Mouse (Mus musculus): ENCODE measurements around the gene Tmem132e.

The Tmem132e gene

DNA sequence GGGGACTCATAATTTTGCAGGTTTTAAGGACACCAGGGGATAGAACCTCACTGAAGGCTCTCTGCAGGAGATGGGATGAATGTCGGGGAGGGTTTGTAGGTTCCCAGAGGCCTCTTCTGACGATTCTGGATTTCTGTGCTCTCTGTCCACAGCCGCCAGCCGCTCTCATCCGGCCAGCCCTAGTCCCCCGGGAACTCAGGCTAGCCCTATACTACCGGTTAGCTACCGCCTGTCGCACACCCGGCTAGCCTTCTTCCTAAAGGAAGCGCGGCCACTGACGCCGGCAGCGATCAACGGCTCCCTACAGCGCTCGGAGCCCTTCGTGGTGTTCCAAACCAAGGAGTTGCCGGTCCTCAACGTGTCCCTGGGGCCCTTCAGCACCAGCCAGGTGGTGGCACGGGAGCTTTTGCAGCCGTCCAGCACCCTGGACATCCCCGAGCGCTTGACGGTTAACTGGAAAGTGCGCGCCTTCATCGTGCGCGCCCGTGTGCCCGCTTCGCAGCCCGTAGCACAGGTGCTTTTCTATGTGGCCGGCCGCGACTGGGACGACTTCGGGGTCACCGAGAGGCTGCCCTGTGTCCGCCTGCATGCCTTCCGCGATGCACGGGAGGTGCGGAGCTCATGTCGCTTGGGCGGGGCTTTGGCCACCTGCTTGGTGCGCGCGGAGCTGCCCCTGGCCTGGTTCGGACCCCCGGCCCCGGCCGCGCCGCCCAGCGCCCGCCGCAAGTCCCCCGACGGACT lies 45.6 kb downstream of the Tmem132e start:
- no peak for DNase-seq (ENCODE audit: low read depth, low spot score)

DNA sequence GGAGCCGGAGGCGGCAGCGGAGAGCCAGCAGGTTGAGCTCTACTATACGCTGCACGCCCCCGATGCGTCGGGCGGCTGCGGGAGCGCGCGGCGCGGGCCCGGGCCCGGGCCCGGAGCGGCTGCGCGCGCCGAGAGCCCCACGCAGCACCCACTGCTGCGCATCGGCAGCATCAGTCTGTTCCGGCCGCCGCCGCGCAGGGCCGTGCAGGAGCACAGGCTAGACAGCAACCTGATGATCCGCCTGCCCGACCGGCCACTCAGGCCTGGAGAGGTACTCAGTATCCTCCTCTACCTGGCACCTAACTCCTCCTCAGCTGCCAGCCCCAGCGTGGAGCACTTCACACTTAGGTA lies 46.1 kb downstream of the Tmem132e start:
- no peak for DNase-seq (ENCODE audit: low read depth, low spot score)

DNA sequence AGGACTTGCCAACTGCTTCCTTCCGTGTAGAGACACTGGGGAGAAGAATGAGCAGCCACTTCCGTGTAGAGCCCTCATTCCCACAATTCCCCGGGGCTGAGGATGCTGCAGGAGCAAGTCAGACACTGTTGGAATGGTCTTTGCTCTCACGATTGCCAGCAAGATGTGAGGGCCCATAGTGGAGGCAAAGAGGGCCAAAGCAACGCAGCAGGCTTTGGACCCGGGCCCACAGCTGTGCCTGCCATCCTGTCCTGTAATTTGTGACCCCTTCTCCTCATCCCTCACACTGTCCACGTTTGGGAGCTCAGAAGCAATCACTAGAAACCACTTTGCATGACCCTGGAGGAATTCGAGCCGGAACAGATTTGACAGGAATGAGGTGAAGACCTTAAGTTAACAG lies 59.8 kb downstream of the Tmem132e start:
- no peak for DNase-seq (ENCODE audit: low read depth, low spot score)

DNA sequence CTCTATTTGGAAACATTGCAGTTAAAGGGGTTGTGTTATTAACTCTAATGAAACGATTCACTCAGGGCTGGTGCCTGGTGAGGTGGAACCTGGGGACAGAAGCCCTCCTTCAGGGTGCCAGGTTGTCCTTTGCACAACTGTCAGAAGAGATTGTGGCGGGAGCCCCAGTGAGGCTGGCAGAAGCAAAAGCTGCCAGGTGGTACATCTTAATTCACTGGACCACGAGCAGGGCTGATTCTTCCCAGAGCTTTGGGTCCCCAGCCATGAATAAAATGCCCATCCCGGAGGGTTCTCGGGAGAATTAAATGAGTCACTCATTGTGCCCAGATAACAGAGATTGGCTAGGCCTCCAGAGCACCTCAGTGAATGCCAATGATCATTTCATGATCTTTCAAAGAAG lies 63.8 kb downstream of the Tmem132e start:
- no peak for DNase-seq (ENCODE audit: low read depth, low spot score)

DNA sequence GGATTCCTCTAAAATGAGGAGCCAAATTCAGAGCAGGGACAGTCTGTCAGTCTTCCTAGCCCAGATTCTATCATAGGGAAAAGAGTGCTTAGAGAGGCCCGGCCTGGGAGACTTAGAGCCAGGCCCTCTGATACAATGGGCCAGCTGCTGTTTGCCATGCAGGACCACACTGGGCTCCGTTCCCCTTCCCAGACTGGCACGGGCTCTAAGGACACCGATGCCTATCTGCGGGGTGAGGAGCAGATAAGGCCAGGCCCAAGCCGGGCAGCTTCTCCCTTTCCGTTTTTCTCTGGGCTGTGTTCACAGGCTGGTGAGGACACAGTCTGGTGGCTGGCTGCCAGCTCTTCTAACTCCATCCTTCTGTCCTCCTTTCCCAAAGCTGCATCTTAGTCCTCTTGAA lies 64.5 kb downstream of the Tmem132e start:
- DNase-seq (ENCODE audit: low read depth, low spot score): no peak

DNA sequence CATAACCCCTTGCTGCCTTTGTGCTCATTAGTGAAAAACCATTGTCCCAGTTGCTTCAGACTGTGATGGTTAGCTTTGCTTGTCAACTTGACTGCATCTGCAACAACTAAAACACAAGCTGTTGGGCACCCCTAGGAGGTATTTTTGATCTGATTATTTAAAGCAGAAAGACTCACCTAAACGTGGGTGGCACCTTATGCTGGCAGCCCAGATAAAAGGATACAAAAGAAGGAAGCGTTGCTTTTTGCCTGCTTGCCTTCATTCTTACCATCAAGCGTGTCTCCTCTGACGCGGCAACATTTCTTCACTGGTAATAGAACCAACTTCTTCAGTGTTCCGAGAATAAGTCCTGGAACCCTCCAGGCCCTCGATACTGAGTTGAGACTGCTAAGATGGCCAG lies 72.6 kb downstream of the Tmem132e start:
- no peak for DNase-seq (ENCODE audit: low read depth, low spot score)

DNA sequence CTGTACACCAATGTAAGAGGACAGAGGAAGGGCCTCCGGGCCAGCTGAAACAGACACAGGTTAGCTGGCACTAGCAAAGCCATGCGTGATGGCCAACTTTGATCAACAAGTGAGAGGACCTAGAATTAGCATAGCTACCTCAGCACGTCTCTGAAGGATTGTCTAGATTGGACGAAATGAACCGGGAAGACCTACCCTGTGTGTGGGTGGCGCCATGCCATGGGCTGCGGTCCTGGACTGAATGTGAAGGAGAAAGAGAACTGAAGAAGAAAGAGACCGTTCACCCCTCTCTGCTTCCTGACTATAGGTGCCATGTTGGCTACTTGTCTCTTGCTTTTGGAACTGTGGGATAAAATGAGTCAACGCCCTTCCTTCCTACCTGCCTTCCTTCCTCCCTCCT lies 76.8 kb downstream of the Tmem132e start:
- no peak for DNase-seq (ENCODE audit: low read depth, low spot score)

DNA sequence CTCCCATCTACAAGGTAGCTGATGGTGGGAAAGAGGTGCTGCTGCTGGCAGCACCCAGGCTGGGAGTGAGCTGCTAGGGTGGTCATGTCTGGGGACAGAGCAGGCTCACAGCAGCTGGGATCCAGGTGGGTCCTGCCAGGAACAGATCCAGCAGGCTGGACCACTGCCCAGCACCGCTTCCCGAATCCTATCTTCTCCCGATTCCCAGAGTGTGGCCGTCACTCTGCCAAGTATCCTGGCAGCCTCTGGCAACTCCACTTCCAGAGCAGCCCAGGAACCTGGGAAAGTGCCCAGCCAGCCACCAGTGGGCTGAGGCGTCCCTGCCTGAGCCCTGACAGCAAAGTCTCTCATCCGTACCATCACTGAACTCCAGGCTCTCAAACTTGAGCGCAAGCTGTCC lies 78.5 kb downstream of the Tmem132e start:
- DNase-seq (ENCODE audit: low read depth, low spot score): no peak

DNA sequence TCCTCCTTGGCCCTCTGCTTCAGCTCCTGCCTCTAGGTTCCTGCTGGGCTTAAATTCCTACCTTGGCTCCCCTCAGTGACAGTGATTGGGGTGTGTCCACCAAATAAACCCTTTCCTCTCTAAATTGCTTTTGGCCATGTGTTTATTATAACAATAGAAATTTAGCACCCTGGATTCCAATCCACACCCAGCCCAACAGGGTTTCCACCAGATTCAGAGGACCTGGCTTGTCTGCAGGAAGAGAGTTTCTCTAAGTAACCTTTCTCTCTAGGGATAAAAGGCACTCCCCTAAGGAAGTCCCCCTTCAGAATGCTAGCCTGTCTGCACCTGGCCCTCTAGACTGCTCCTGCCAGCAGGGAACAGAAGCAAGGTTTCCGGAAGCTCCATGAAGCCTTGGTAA lies 82.4 kb downstream of the Tmem132e start:
- DNase-seq (ENCODE audit: low read depth, low spot score): no peak

DNA sequence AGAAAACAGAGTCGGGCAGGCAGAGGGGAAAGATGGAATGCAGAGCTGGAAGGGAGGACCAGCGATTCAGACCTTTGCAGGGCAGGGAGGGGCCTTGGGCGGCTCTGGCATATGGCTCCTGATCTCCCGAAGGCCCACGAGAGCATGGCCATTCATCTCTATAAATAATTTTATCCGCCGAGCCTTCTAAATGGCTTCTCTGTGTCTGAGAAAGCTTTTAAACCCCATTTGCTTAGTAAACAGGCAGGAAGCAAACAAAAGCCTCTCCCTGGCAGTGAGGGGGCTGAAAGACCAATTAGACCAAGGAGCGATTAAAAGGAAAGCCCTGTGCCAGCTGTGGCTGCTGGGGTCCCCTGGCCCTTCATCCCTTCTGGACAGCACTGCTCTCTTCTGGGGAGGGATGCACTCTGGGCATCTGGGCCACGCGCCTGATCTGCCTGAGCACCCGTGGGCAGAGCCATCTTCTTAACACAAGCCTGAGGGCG lies 84.5 kb downstream of the Tmem132e start:
- no peak for DNase-seq (ENCODE audit: low read depth, low spot score)

DNA sequence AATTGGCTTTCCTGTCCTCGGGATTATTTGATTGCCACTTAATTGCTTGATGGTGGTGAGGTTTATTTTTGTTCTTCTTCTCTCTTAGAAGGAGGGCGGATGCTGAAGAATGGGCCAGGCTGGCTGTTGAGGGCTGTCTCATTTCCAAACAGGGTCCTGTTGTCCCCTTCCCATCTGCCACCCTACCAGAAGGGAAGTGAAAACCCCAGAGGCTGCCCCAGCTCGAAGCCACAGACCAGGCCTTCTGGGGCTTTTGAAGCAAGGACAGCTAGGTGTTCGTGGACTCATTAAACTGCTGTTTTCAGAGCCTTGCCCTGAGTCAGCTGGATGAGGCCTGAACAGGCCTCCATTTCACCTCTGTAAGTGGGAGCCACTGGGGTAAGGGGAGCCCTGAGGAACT lies 87.4 kb downstream of the Tmem132e start:
- no peak for DNase-seq (ENCODE audit: low read depth, low spot score)

DNA sequence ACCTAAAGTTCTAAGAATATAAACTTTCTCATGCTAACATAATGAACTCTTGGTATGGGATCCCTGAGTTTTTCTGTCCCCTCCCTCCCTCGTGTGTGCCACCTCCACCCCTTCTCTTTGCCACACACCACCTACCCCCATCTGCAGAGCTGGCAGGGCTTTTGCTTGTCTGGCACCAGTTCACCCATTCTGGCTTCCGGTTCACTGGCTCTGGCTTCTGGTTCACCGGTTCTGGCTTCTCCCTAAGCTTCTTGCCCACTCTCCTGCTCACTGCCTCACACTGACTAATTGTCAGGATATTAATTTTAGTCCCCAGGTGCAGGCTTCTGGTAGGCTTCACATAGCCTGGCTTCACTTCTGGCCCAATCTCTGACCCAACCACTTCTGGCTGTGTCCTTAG lies 88.7 kb downstream of the Tmem132e start:
- no peak for DNase-seq (ENCODE audit: low read depth, low spot score)

DNA sequence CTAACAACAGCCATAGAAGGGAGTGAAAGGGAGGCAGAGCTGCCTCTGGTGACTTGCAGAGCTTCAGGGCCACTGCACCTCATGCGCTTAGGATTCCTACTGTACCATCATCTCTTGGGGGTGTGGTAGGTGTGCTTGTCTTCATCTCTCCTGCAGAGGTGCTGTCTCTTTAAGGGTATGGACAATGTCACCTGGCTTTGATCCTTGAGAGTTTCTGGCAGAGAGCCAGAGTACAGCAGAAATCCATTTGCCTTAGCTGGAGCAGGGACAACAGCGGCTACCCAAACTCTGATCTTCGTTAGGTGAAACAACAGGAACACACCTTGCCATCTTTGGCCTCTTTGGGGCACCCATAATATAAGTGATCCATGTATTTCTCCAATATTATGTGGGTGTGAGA lies 92.2 kb downstream of the Tmem132e start:
- DNase-seq (ENCODE audit: low read depth, low spot score): no peak

DNA sequence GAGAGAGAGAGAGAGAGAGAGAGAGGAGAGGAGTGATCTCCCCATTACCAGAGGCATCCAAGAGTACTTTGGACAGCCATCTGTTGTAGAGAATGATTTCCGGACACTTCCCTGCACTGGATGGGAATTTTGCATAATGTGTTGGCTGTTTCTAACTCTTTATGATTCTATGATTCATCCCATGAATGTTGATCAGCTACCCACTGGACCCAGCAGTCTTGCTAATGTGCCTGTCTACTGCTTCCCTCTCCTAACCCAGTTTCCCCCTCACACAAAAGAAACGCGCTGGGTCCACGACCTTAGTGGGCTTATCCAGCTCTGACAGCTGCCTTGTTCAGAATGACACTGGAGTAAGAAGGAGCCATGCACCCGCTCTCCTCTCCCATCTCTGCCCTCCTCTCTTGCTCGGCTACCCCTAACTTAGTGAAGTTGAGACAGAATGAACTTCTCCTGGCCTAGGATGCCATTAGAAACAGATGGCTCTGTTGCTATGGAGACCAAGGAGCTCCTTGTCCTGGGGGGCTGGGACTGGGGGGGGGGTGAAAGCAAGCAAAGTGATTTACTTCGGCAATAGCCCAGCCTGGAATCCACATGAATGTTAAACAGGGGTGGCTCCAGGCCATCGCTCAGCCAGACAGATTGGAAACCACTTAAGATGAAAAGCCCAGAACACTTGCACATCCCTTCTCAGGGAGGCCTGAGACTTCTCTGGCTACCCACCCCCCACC lies 98.8 kb downstream of the Tmem132e start:
- no peak for DNase-seq (ENCODE audit: low read depth, low spot score)

DNA sequence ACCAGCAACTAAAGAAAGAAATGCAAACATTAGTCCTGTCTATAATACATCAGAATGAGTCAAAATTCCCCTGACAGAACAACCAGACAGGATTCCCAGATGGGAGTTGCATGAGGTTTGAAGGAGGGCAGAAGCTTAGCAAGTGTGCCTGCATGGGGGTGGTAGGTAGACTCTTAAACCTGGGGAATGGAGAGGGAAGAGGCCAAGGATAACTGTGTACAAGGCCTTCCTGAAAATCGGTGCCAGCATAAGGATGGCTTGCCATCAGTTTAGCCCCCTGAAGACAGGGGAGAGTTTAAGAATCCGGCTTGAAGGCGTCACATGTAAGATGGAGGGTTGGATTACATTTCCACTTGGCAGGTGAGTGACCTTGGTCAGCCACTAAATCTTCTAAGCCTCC lies 102.2 kb downstream of the Tmem132e start:
- no peak for DNase-seq (ENCODE audit: low read depth, low spot score)
